Mouse (Mus musculus) neural tube, embryonic 14.5 days (tissue): ENCODE measurements around the gene Fbxl15. TPM values are rescaled to one million over a fixed set of nuclear protein-coding genes. Genes with fewer than 3 reads are reported as not detected.

ENCODE experiments used
- ATAC-seq: fragments of 200-750 bp; cut with Nextera tagmentation; 2 replicates; pipeline ENCODE4 v1.8.0; 2017; ENCODE audit warnings: low read depth, mild to moderate bottlenecking, moderate TSS enrichment, moderate library complexity
- H3K27ac ChIP-seq: fragments of 300-500 bp; sonication (generic); 2 replicates; pipeline ENCODE4 v1.5.1; 2014; ENCODE audit warnings: low read depth, mild to moderate bottlenecking, control low read depth, low read length, moderate library complexity, mixed read lengths
- H3K27me3 ChIP-seq: fragments of 300-500 bp; sonication (generic); 2 replicates; pipeline ENCODE4 v1.6.1; 2014; ENCODE audit warnings: low read length; ENCODE audit not compliant: control insufficient read depth, insufficient read depth
- H3K36me3 ChIP-seq: fragments of 300-500 bp; sonication (generic); 2 replicates; pipeline ENCODE4 v1.6.1; 2014; ENCODE audit warnings: low read length, mixed read lengths; ENCODE audit not compliant: control insufficient read depth, insufficient read depth
- H3K4me1 ChIP-seq: fragments of 300-500 bp; sonication (generic); 2 replicates; pipeline ENCODE4 v1.6.1; 2014; ENCODE audit warnings: low read length; ENCODE audit not compliant: control insufficient read depth, insufficient read depth
- H3K4me2 ChIP-seq: fragments of 300-500 bp; sonication (generic); 2 replicates; pipeline ENCODE4 v1.6.1; 2014; ENCODE audit warnings: mild to moderate bottlenecking, low read depth, low read length, control low read depth
- H3K4me3 ChIP-seq: fragments of 300-500 bp; sonication (generic); 2 replicates; pipeline ENCODE4 v1.5.1; 2014; ENCODE audit warnings: low read depth, low read length, control low read depth, mixed read lengths
- H3K9ac ChIP-seq: fragments of 300-500 bp; sonication (generic); replicated peaks from 2 replicates; pipeline ENCODE4 v1.6.1; 2014; ENCODE audit warnings: low read depth, mild to moderate bottlenecking, control low read depth, low read length, mixed read lengths
- H3K9me3 ChIP-seq: fragments of 300-500 bp; sonication (generic); 2 replicates; pipeline ENCODE4 v1.6.1; 2016; ENCODE audit warnings: low read length; ENCODE audit not compliant: control insufficient read depth
- WGBS: fragments of 180-500 bp; shearing (Covaris S2); extraction: QIAGEN DNeasy Blood & Tissue Kit; methylation state at CpG from one replicate; pipeline ENCODE4 v1.1.7; 2014; 5-methylcytosine and 5-hydroxymethylcytosine counted together
- microRNA counts: library from miRNA; unstranded; fragments of <30 nt; microRNA quantifications from one replicate; lab custom pipeline; 2016
- microRNA-seq: library from miRNA; unstranded; fragments of <30 nt; microRNA quantifications from one replicate; pipeline ENCODE4, GENCODE M21; 2016
- polyA plus RNA-seq: library from polyadenylated mRNA; unstranded; fragments of >200 nt; fragmentation: Nextera tagmentation; extraction: Ambion mirVana; gene quantifications from 2 replicates; pipeline ENCODE4 v1.2.1, GENCODE M21; 2014

Gene Fbxl15
- polyA plus RNA-seq, 1 experiment from 2014 or later, result 53.1 TPM

DNA sequence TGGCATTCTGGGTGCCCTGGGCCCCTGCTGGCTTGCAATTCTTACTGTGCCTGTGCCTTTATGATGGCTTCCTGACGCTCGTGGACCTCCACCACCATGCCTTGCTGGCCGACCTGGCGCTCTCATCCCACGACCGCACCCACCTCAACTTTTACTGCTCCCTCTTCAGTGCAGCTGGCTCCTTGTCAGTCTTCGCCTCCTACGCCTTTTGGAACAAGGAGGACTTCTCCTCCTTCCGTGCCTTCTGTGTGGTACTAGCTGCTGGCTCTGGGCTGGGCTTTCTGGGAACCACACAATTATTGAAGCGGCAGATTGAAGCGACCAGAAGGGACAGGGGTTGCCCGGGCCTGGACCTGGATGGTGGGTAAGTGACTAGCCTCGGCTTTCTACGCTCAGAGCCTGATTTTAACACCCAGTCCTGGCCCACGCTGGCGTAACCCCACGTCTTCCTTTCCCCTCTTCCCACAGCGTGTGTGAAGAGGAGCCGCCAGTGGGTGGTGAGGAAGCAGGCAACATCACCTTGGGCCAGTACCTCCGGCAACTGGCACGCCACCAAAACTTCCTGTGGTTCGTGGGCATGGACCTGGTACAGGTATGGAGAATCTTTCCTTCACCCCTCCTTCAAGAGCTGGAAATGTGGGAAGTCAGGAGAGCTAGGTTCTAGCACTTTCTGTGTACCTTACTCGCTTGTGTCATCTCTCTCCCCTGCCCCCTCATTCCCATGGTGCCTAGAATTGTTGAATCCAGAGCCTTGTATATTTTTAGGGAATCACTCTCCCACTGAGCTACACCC lies 40.0 kb downstream of the Fbxl15 start:
- Histone ChIP-seq H3K4me2 (no peak overlapping the region), H3K36me3 (no peaks in the 10 kb centered on the region), H3K27me3 (no peaks in the 10 kb centered on the region), H3K4me3 (no peak overlapping the region), H3K9me3 (no peaks in the 10 kb centered on the region), H3K4me1 (no peaks in the 10 kb centered on the region), H3K9ac (no peak overlapping the region), H3K27ac (no peak overlapping the region)
- no peak for ATAC-seq
- 85% methylated on average over 23 of the region's 23 CpGs for WGBS

DNA sequence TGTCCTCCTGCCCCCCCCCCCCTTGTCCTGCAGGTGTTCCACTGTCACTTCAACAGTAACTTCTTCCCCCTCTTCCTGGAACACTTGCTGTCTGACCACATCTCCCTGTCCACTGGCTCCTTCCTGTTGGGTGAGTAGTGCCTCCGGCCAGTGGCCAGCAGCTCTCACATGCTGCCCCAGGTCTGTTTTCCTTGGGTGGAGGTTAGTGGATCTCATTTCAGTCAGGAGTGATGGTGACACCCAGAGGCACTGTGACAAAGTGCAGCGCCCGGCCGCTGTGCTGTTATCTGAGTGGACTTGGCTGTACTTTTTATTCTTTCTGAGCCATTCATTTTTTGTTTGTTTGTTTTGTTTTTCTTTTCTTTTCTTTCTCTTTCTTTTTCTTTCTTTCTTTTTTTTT lies 41.2 kb downstream of the Fbxl15 start:
- H3K27ac ChIP-seq, result no peak overlapping the region
- H3K36me3 ChIP-seq, result no peaks in the 10 kb centered on the region
- H3K9ac ChIP-seq, result no peak overlapping the region
- no peak overlapping the region for H3K4me2 ChIP-seq
- no peaks in the 10 kb centered on the region for H3K9me3 ChIP-seq
- ATAC-seq, result no peak; the same call in 1 of the 2 replicates
- H3K4me1 ChIP-seq, result no peaks in the 10 kb centered on the region
- H3K27me3 ChIP-seq, result no peaks in the 10 kb centered on the region
- no peak overlapping the region for H3K4me3 ChIP-seq
- WGBS, result 34% methylated on average over 4 of the region's 4 CpGs

DNA sequence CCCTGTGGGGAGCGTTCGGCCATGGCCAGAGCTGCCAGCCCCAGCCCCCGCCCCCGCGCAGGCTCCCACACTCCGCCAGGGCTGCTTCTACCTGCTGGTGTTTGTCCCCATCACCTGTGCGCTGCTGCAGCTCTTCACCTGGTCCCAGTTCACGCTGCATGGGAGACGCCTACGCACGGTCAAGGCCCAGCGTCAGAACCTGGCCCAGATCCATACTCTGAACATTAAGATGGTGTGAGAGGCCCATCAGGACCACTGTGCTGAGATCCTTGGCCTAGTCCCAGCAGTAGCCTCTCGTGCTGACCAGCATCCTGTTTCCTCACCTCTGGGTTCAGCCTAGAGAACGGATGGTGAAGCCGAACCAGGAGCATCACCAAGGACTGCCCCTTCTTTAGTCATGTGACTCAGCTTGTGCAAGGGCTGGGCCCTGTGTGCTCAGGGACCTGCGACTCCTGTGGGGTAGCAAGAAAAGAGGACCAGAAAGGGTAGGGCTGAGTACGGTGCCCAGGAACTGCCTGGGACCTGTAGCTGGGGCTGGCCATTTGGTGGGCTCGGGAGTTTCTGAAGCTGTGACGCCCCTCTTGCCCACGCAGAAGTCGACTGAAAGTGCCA lies 46.6 kb downstream of the Fbxl15 start:
- WGBS, result 53% methylated on average over 21 of the region's 21 CpGs
- ATAC-seq, result 0 out of 2 replicates have a peak, but pooled peaks have one; percentile 33
- peaks cover 21% of the 10 kb centered on the region for H3K36me3 ChIP-seq

DNA sequence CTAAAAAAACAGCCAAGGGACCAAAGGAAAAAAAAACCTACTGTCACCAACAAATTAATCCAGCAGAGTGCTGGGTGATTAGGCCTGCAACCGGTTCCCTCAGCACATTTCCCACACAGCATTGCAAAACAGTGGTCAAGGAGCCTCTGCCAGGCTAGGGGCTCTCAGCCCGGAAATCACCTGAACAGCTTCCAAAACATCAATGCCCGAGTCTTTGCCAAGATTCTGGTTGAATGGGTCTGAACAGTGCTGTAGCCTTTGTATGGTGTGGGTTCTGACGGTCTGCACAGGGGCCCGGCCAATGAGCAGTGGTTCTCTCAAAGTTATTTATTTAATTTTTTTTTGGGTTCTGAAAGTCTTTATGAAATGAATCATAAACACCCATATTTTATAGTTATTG lies 47.5 kb downstream of the Fbxl15 start:
- ATAC-seq, result peak; percentile 59; the same call in 1 of the 2 replicates
- 60% methylated on average over 5 of the region's 5 CpGs for WGBS
- Histone ChIP-seq H3K4me1 (no peaks in the 10 kb centered on the region), H3K36me3 (peaks cover 30% of the 10 kb centered on the region), H3K4me2 (no peak overlapping the region), H3K9ac (no peak overlapping the region), H3K27ac (no peak overlapping the region), H3K27me3 (no peaks in the 10 kb centered on the region), H3K9me3 (no peaks in the 10 kb centered on the region), H3K4me3 (no peak overlapping the region)

More for the DNA sequence above, 46.6 kb downstream of the Fbxl15 start:
- no peak overlapping the region for H3K9ac ChIP-seq
- no peak overlapping the region for H3K4me2 ChIP-seq
- no peaks in the 10 kb centered on the region for H3K9me3 ChIP-seq
- no peaks in the 10 kb centered on the region for H3K4me1 ChIP-seq
- H3K27ac ChIP-seq, result no peak overlapping the region
- H3K4me3 ChIP-seq, result no peak overlapping the region
- H3K27me3 ChIP-seq, result no peaks in the 10 kb centered on the region

DNA sequence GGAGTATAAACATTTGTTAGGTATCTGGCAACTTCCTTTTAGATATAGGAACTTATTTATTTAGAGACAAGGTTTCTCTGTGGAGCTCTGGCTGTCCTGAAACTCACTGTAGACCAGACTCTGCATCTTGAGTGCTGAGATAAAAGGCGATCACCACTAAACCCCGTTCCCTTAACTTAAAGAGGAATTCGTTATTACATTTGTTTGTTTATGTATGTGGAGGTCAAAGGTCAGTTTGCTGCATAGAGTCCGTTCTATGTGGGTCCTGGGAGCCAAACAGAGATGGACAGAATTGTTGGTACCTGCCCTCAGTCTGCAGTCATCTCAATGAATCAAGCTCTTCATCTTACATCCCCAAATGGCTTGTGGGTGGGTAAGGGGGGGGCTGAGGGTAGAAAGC lies 47.9 kb downstream of the Fbxl15 start:
- H3K27me3 ChIP-seq, result no peaks in the 10 kb centered on the region
- ATAC-seq, result no peak
- H3K27ac ChIP-seq, result no peak overlapping the region
- no peaks in the 10 kb centered on the region for H3K9me3 ChIP-seq
- WGBS, result 65% methylated on average over 4 of the region's 4 CpGs
- H3K4me1 ChIP-seq, result no peaks in the 10 kb centered on the region
- no peak overlapping the region for H3K4me3 ChIP-seq
- peaks cover 32% of the 10 kb centered on the region for H3K36me3 ChIP-seq
- no peak overlapping the region for H3K9ac ChIP-seq
- H3K4me2 ChIP-seq, result no peak overlapping the region

MicroRNAs within 50 kb of the gene (microRNA counts, 519-probe panel; counts per million panel counts)
- microRNA mmu-miR-146b (lab: Ali Mortazavi, UCI), result not detected

Small RNAs within 50 kb of the gene (microRNA-seq; reads per million reads assigned to microRNA genes)
- 2.8 reads per million, percentile 2 among the genes with 10 or more reads in this experiment for gene Mir146b

Other genes starting within 250 kb of the Fbxl15 start
- not detected in 2 replicates for gene Elovl3, start 196.3 kb upstream of the Fbxl15 start, polyA plus RNA-seq
- gene Pitx3, start 179.9 kb upstream of the Fbxl15 start, polyA plus RNA-seq, result not detected in 2 replicates
- 70.1 and 79.4 TPM in 2 replicates for gene Gbf1, start 175.7 kb upstream of the Fbxl15 start, polyA plus RNA-seq
- gene Nfkb2, start 23.9 kb upstream of the Fbxl15 start, polyA plus RNA-seq, result 1.4 and 2.2 TPM in 2 replicates
- gene Psd, start 1.0 kb upstream of the Fbxl15 start, polyA plus RNA-seq, result 85.8 and 127 TPM in 2 replicates
- gene Cuedc2, start 10.5 kb downstream of the Fbxl15 start, polyA plus RNA-seq, result 346 and 359 TPM in 2 replicates
- gene Mfsd13a, start 12.9 kb downstream of the Fbxl15 start, polyA plus RNA-seq, result 10.7 and 12.7 TPM in 2 replicates
- gene 2310034G01Rik, start 22.1 kb downstream of the Fbxl15 start, polyA plus RNA-seq, result 2.0 and 3.9 TPM in 2 replicates
- 320 and 344 TPM in 2 replicates for gene Actr1a, start 67.6 kb downstream of the Fbxl15 start, polyA plus RNA-seq
- 20.2 and 24.9 TPM in 2 replicates for gene Sufu, start 68.7 kb downstream of the Fbxl15 start, polyA plus RNA-seq
- 32.2 and 37.5 TPM in 2 replicates for gene Trim8, start 173.5 kb downstream of the Fbxl15 start, polyA plus RNA-seq
- 134 and 160 TPM in 2 replicates for gene Arl3, start 245.0 kb downstream of the Fbxl15 start, polyA plus RNA-seq
- gene Sfxn2, start 245.2 kb downstream of the Fbxl15 start, polyA plus RNA-seq, result 10.5 and 10.7 TPM in 2 replicates